Mouse (Mus musculus) forebrain, embryonic 16.5 days (tissue): ENCODE data around the gene Npm1. TPM values are rescaled to one million over a fixed set of nuclear protein-coding genes. Genes with fewer than 3 reads are reported as not detected.

Source experiments
- ATAC-seq: fragments of 200-750 bp; cut with Nextera tagmentation; 2 replicates; pipeline ENCODE4 v1.8.0; 2017; ENCODE audit warnings: mild to moderate bottlenecking, moderate library complexity
- H3K27ac ChIP-seq: fragments of 300-500 bp; sonication (generic); 2 replicates; pipeline ENCODE4 v1.5.1; 2014; ENCODE audit warnings: low read length, control low read depth
- H3K27me3 ChIP-seq: fragments of 300-500 bp; sonication (generic); replicated peaks from 2 replicates; pipeline ENCODE4 v1.6.1; 2014; ENCODE audit warnings: low read length; ENCODE audit not compliant: control insufficient read depth, insufficient read depth
- H3K36me3 ChIP-seq: fragments of 300-500 bp; sonication (generic); 2 replicates; pipeline ENCODE4 v1.6.1; 2014; ENCODE audit not compliant: control insufficient read depth, insufficient read depth
- H3K4me1 ChIP-seq: fragments of 300-500 bp; sonication (generic); replicated peaks from 2 replicates; pipeline ENCODE4 v1.6.1; 2014; ENCODE audit warnings: low read length; ENCODE audit not compliant: control insufficient read depth, insufficient read depth
- H3K4me2 ChIP-seq: fragments of 300-500 bp; sonication (generic); 2 replicates; pipeline ENCODE4 v1.6.1; 2014; ENCODE audit warnings: mild to moderate bottlenecking, low read length, control low read depth
- H3K4me3 ChIP-seq: fragments of 300-500 bp; sonication (generic); replicated peaks from 2 replicates; pipeline ENCODE4 v1.5.1; 2014; ENCODE audit warnings: mild to moderate bottlenecking, low read length, control low read depth
- H3K9ac ChIP-seq: fragments of 300-500 bp; sonication (generic); replicated peaks from 2 replicates; pipeline ENCODE4 v1.6.1; 2014; ENCODE audit warnings: low read depth, low read length, control low read depth
- H3K9me3 ChIP-seq: fragments of 300-500 bp; sonication (generic); 2 replicates; pipeline ENCODE4 v1.6.1; 2016; ENCODE audit warnings: low read length; ENCODE audit not compliant: control insufficient read depth
- WGBS: fragments of 180-500 bp; shearing (Covaris S2); extraction: QIAGEN DNeasy Blood & Tissue Kit; methylation state at CpG from one replicate; pipeline ENCODE4 v1.1.7; 2014; 5-methylcytosine and 5-hydroxymethylcytosine counted together
- polyA plus RNA-seq: library from polyadenylated mRNA; unstranded; fragments of >200 nt; fragmentation: Nextera tagmentation; extraction: Ambion mirVana; gene quantifications from 2 replicates; pipeline ENCODE4 v1.2.1, GENCODE M21; 2015

Npm1 gene
- polyA plus RNA-seq, 1 experiment from 2014 or later = 479 TPM

DNA sequence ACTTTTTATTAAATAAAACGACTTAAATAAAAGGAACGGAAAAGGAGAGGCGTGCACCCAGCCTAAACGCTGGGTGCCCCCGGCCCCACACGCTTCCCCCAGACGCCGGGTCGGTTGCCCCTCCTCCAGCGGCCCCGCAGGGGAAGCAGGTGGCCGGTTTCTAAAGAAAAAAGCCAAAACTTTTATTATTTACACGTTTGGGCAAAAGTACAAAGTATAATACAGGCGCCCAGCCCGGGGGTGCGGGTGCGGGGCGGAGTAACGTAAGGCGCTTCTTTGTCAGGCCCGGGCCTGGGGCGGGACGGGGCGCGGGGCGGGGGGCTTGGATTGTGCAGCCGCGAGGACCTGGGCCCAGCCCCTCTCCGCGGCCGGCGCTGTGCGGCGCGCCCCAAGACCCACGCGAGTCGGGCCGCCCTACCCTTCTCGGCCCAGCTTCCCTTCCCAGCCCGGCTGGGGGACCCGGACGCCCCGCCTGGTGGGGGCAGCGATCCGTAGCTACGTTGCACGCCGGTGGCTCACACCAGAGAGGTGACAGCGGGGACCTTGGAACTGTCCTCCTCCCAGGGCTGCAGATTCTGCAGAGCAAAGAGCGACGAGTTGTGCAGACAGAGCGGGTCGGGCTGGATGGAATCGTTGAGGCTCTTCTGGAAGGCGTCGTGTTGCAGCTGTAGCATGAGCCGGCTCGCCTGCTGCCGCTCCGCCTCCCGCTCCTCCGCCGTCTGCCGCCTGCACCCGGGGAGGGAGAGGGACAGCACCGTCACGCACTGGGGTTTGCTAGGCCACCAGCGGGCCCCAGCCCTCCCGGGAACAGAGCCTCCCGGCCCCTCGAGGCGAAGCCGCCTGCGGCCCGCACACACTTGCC is 38.0 kb upstream of the Npm1 start:
- no peak overlapping the region for H3K27ac ChIP-seq
- peak; percentile 57 for ATAC-seq
- WGBS = under 1% methylated on average over 59 of the region's 76 CpGs

DNA sequence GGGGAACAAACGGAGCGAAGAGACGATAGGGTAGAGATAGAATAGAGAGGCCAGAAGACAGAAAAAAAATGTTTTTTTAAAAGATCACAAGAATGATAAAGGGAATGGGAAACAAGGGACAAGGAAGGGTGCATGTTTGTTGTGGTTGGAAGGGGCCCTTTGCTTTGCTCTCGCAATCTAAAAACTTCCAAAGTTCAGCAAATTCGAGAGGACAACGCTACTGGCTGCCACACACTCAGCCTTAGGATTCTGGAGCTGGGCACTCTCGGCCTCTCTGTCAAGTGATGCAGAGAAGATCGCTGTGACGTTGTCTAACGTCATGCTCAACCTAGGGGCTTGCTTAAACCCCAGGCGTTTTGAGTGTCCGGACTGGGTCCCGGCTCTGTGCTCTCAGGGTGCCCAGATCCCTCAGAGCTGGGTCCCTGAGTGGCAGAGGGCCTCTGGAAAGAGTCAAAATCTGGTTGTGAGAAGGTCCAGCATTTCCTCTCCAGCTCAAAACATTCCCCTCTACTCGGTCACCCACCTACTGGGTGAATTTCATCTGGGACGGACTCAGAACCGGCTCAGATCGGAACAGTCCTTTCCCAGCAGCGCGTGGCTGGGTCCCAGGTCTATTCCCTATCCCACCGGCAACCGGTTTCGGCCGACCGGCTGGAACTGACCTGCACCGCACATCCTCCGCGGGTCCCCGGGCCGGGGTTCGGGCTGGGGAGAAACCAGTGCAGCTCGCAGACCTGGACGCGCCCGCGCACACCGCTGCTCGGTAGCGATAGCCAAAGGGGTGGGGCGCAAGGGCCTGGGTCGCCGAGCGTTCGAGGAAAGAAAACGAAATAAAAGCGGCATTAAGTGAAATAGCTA is 37.1 kb upstream of the Npm1 start:
- H3K36me3 ChIP-seq = no peaks in the 10 kb centered on the region
- H3K4me1 ChIP-seq = peaks cover 31% of the 10 kb centered on the region
- peak overlapping the region; percentile 26; the same call in 1 of the 2 replicates for H3K4me3 ChIP-seq
- peaks cover 78% of the 10 kb centered on the region for H3K27me3 ChIP-seq
- H3K27ac ChIP-seq = no peak overlapping the region
- under 1% methylated on average over 45 of the region's 45 CpGs for WGBS
- no peak for ATAC-seq
- peak overlapping the region; percentile 38; the same call in 1 of the 2 replicates for H3K4me2 ChIP-seq
- H3K9me3 ChIP-seq = peaks cover 5% of the 10 kb centered on the region; the same call in 1 of the 2 replicates
- H3K9ac ChIP-seq = no peak overlapping the region

More for the DNA sequence above, 38.0 kb upstream of the Npm1 start:
- no peaks in the 10 kb centered on the region for H3K36me3 ChIP-seq
- H3K4me2 ChIP-seq = peak overlapping the region; percentile 38
- peaks cover 31% of the 10 kb centered on the region for H3K4me1 ChIP-seq
- H3K9me3 ChIP-seq = peaks cover 5% of the 10 kb centered on the region; the same call in 1 of the 2 replicates
- H3K9ac ChIP-seq = no peak overlapping the region
- peaks cover 77% of the 10 kb centered on the region for H3K27me3 ChIP-seq
- peak overlapping the region; percentile 26 for H3K4me3 ChIP-seq

DNA sequence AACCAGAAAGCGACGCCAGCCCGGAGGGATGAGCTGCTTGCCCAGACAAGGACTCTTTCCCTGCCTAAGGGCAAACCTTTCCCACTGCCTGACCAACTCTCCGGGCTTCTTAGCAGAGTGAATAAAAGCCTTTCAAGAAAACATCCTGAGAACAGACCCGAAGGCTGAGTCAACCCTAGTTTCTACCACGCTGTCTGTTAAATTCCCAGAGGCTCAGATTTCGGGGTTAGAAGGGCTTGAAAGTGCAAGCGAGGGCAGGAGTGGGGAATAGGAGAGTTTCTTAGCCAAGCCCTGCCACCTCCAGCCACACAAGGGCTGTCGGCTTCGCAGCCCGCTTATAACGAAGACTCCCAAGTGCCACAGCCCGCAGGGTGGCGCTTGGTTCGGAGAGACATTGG is 36.1 kb upstream of the Npm1 start:
- Histone ChIP-seq H3K4me3 (no peak overlapping the region), H3K9me3 (peaks cover 5% of the 10 kb centered on the region; the same call in 1 of the 2 replicates), H3K9ac (no peak overlapping the region), H3K4me2 (no peak overlapping the region), H3K27me3 (peaks cover 80% of the 10 kb centered on the region), H3K36me3 (no peaks in the 10 kb centered on the region), H3K27ac (no peak overlapping the region), H3K4me1 (peaks cover 31% of the 10 kb centered on the region)
- 2% methylated on average over 15 of the region's 15 CpGs for WGBS
- ATAC-seq = no peak

DNA sequence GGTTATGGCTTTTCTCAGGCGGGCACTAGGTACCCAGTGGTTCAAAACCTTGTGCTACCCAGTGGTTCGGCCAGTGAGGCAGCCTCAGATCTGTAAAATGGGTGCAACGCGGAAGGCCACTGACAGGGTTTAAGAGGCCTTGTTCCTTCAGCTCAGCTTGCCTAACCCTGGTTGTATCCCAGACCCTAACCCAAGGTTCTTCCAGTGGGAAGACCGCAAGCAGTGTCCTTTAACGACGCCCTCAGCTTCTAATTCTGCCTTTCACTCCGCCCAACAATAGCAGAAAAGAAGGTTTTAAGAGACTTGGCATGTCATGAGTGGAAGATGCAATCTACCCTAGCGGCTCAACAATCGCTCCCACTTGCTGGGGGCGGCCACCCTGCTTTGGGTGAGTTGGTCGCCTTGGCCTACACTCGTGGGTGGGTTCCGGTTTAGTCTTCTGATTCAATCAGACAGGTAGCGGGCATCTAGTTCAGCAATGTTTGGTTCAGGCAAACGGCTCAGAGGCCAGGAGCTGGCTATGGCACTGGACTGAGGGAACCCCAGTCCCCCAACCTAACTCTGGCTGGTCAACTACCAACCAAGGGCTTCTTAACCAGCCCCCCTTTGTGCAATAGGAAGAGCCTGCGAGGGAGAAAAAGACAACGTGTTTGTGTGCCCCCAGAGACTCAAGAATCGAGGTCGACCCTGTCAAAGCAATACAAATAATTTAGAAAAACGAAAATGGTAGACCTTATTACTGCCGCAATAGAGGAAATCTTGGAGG is 35.5 kb upstream of the Npm1 start:
- H3K4me2 ChIP-seq = no peak overlapping the region
- ATAC-seq = no peak
- WGBS = 14% methylated on average over 22 of the region's 22 CpGs
- H3K9me3 ChIP-seq = peaks cover 5% of the 10 kb centered on the region; the same call in 1 of the 2 replicates
- peaks cover 83% of the 10 kb centered on the region for H3K27me3 ChIP-seq
- no peaks in the 10 kb centered on the region for H3K36me3 ChIP-seq
- H3K9ac ChIP-seq = no peak overlapping the region
- no peak overlapping the region for H3K27ac ChIP-seq
- no peak overlapping the region for H3K4me3 ChIP-seq
- H3K4me1 ChIP-seq = peaks cover 29% of the 10 kb centered on the region

DNA sequence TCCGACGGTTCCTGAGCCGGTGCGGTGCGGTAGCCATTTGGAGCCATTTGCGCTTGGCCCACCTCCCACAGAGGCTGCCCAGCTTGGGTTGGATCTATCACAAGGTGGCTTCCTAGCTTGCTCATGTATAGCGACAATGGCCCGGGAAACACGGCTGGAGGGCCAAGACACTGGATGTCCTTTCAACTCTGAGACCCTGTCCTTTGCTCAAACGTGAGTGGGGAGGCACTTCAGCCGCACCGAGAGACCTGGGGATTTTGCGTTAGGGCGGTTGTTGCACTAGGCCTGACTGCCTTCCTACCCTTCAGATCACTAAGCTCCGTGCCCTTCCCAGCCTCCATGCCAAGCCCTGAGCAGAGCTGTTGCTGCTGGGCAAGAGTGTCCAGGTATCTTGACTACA is 34.7 kb upstream of the Npm1 start:
- Histone ChIP-seq H3K27me3 (peaks cover 82% of the 10 kb centered on the region), H3K36me3 (no peaks in the 10 kb centered on the region), H3K4me3 (no peak overlapping the region), H3K4me1 (peaks cover 20% of the 10 kb centered on the region), H3K27ac (no peak overlapping the region), H3K9me3 (peaks cover 5% of the 10 kb centered on the region; the same call in 1 of the 2 replicates), H3K4me2 (no peak overlapping the region), H3K9ac (no peak overlapping the region)
- ATAC-seq = no peak
- WGBS = 9% methylated on average over 15 of the region's 15 CpGs

DNA sequence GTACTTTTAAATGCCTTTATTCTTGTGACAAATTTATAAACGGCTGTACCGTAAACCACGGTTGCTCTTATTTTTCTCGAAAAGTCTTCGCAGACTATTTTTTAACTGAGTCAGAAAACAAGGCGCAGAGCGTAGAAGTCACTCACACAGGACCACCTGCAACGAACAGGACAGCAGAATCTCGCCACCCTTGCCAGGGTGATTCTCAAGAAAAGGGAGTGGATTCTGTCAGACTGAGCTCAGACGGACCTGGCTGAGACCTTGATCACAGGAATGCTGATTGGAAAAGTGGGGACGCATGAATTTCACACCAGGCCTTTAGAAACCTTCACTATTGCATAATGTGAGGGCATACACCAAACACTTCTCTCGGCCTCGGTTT is 34.1 kb upstream of the Npm1 start:
- Histone ChIP-seq H3K4me3 (no peak overlapping the region), H3K36me3 (no peaks in the 10 kb centered on the region), H3K27me3 (peaks cover 79% of the 10 kb centered on the region), H3K27ac (no peak overlapping the region), H3K9ac (no peak overlapping the region), H3K4me2 (no peak overlapping the region), H3K4me1 (peaks cover 19% of the 10 kb centered on the region), H3K9me3 (peaks cover 5% of the 10 kb centered on the region; the same call in 1 of the 2 replicates)
- 21% methylated on average over 13 of the region's 13 CpGs for WGBS
- no peak for ATAC-seq

DNA sequence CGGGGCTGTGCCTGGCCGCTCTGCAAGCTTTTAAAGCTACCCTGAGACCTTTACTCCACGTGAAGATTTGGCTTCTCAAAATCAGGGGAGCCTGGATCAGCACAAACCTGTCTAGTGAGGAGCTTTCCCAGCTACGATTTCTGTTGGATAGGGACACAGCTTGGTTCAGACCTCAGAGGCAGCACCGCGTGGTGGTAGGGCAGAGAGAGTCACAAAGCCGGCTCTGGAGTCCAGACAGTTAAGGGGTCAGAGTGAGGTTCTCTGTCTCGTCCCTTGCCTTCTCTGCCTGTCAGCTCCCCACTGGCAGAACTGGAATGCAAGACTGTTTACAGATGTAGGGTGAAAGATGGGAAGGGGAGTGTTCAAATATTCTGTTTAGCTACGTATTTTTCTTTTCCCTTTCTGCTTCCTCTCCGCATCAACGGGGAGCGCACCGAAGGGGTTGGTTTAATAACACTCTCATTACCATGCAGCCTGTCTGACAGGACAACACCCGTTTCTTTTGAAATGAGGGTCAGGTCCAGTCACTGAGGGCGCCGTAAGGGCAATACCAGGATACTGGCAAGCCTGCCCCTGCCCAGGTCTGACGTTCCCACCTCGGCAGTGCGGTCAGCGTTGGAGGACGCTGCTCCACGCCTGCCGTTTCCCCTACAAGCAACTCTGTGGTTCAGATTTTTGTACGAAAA is 33.6 kb upstream of the Npm1 start:
- ATAC-seq = no peak
- WGBS = 3% methylated on average over 24 of the region's 24 CpGs
- Histone ChIP-seq H3K4me1 (peaks cover 17% of the 10 kb centered on the region), H3K9ac (no peak overlapping the region), H3K36me3 (no peaks in the 10 kb centered on the region), H3K27me3 (peaks cover 77% of the 10 kb centered on the region), H3K27ac (no peak overlapping the region), H3K4me3 (no peak overlapping the region), H3K9me3 (peaks cover 5% of the 10 kb centered on the region; the same call in 1 of the 2 replicates), H3K4me2 (no peak overlapping the region)

DNA sequence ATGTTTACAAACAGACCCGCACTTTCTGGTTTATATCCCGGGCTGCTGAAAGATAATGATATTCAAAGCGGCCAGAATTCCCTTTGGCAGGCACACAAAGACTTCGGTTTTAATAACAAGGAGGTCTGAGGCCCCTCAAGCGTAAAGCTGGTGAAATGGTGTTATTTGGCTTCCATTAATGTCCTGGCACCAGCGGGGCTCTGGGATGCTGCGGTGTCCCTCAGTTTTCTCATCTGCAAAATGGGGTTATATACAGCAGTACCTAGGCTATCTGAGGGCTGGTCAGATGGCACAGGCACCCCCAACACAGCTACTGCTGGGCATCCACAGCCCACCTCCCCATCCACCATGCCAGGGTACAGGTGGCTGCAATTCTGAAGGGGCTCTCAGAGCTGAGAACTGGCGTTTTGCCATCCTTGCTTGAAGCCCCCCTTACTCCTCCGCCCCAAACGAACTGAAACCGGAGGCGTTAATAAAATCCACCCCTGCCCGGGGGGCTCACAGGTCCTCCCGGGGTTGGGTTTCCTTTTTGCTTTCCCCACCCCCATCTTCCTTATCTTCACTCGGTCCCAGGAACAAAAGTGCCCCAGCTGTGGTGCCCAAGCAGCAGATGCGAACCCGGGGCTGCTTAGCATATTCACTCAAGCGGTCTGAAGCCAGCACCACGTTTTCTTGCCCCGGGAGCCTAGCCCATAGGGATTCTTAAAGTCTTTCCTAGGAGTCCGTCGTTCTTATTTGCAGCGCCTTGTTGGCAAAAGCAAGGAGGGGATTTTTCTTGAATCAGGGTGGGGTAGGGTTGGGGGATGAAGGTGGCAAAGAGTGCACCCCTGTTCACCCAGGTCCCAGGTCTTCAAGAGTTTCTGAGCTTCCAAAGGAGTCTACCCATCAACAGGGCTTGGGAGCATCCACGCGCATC is 32.8 kb upstream of the Npm1 start:
- H3K9me3 ChIP-seq = peaks cover 5% of the 10 kb centered on the region; the same call in 1 of the 2 replicates
- no peaks in the 10 kb centered on the region for H3K36me3 ChIP-seq
- H3K4me1 ChIP-seq = peaks cover 10% of the 10 kb centered on the region
- H3K4me3 ChIP-seq = no peak overlapping the region
- peaks cover 76% of the 10 kb centered on the region for H3K27me3 ChIP-seq
- ATAC-seq = peak; percentile 13; the same call in 1 of the 2 replicates
- H3K27ac ChIP-seq = no peak overlapping the region
- no peak overlapping the region for H3K9ac ChIP-seq
- WGBS = under 1% methylated on average over 25 of the region's 25 CpGs
- H3K4me2 ChIP-seq = no peak overlapping the region
